Mouse (Mus musculus): ENCODE measurements around the gene Armc12. TPM values are rescaled to one million over a fixed set of nuclear protein-coding genes. Genes with fewer than 3 reads are reported as not detected.

Gene Armc12
- polyA plus RNA-seq, 1 experiment from 2014 or later = not detected

- no peak overlapping the region for H3K27ac ChIP-seq (ENCODE audit: low read length)
- no peak overlapping the region for H3K9ac ChIP-seq (replicated peaks; ENCODE audit: low read length)
- no peak for ATAC-seq (ENCODE audit: low FRiP score, low TSS enrichment)
- H3K4me3 ChIP-seq (ENCODE audit: low read length) = no peak overlapping the region
- H3K9me3 ChIP-seq (ENCODE audit: low read length) = no peaks in the 10 kb centered on the region
- no peaks in the 10 kb centered on the region for H3K36me3 ChIP-seq (ENCODE audit: insufficient read depth, low read length)
- no peak overlapping the region for H3K4me2 ChIP-seq (replicated peaks; ENCODE audit: low read depth, low read length)
- H3K27me3 ChIP-seq (ENCODE audit: insufficient read depth, low read length) = no peaks in the 10 kb centered on the region; the same call in 1 of the 2 replicates
- H3K4me1 ChIP-seq (ENCODE audit: insufficient read depth, low read length) = peaks cover 36% of the 10 kb centered on the region
- WGBS = 93% methylated on average over 3 of the region's 3 CpGs
Observed at GRCm38 (mm10) chr17:28519827-28520226, 10.8 kb upstream of the Armc12 start.

- H3K9me3 ChIP-seq (ENCODE audit: low read length) = no peaks in the 10 kb centered on the region
- peaks cover 34% of the 10 kb centered on the region for H3K4me1 ChIP-seq (ENCODE audit: insufficient read depth, low read length)
- H3K4me2 ChIP-seq (replicated peaks; ENCODE audit: low read depth, low read length) = no peak overlapping the region
- no peak overlapping the region for H3K9ac ChIP-seq (replicated peaks; ENCODE audit: low read length)
- WGBS = 79% methylated on average over 4 of the region's 4 CpGs
- no peaks in the 10 kb centered on the region for H3K36me3 ChIP-seq (ENCODE audit: insufficient read depth, low read length)
- ATAC-seq (ENCODE audit: low FRiP score, low TSS enrichment) = no peak
- H3K27me3 ChIP-seq (ENCODE audit: insufficient read depth, low read length) = no peaks in the 10 kb centered on the region; the same call in 1 of the 2 replicates
- H3K4me3 ChIP-seq (ENCODE audit: low read length) = no peak overlapping the region
- H3K27ac ChIP-seq (ENCODE audit: low read length) = no peak overlapping the region
Observed at GRCm38 (mm10) chr17:28520561-28520960, 10.0 kb upstream of the Armc12 start.

GRCm38 (mm10) chr17:28521071-28521726 is 9.4 kb upstream of the Armc12 start:
- 53% methylated on average over 5 of the region's 5 CpGs for WGBS
- Histone ChIP-seq H3K27ac (ENCODE audit: low read length) (no peak overlapping the region), H3K9ac (replicated peaks; ENCODE audit: low read length) (no peak overlapping the region), H3K4me3 (ENCODE audit: low read length) (no peak overlapping the region), H3K4me2 (replicated peaks; ENCODE audit: low read depth, low read length) (no peak overlapping the region), H3K4me1 (ENCODE audit: insufficient read depth, low read length) (peaks cover 29% of the 10 kb centered on the region), H3K27me3 (ENCODE audit: insufficient read depth, low read length) (no peaks in the 10 kb centered on the region; the same call in 1 of the 2 replicates), H3K9me3 (ENCODE audit: low read length) (no peaks in the 10 kb centered on the region), H3K36me3 (ENCODE audit: insufficient read depth, low read length) (no peaks in the 10 kb centered on the region)
- no peak for ATAC-seq (ENCODE audit: low FRiP score, low TSS enrichment)

- Histone ChIP-seq H3K27ac (ENCODE audit: low read length) (no peak overlapping the region), H3K36me3 (ENCODE audit: insufficient read depth, low read length) (no peaks in the 10 kb centered on the region), H3K27me3 (ENCODE audit: insufficient read depth, low read length) (no peaks in the 10 kb centered on the region; the same call in 1 of the 2 replicates), H3K4me3 (ENCODE audit: low read length) (peak overlapping the region; percentile 57; the same call in 1 of the 2 replicates), H3K9ac (replicated peaks; ENCODE audit: low read length) (no peak overlapping the region), H3K9me3 (ENCODE audit: low read length) (no peaks in the 10 kb centered on the region), H3K4me1 (ENCODE audit: insufficient read depth, low read length) (peaks cover 27% of the 10 kb centered on the region), H3K4me2 (replicated peaks; ENCODE audit: low read depth, low read length) (peak overlapping the region; percentile 82)
- ATAC-seq (ENCODE audit: low FRiP score, low TSS enrichment) = no peak
- 30% methylated on average over 6 of the region's 6 CpGs for WGBS
Observed at GRCm38 (mm10) chr17:28521920-28522319, 8.7 kb upstream of the Armc12 start.

- WGBS = under 1% methylated on average over 57 of the region's 66 CpGs
Observed at GRCm38 (mm10) chr17:28522623-28523354, 7.8 kb upstream of the Armc12 start.

GRCm38 (mm10) chr17:28523355-28524008 is 7.1 kb upstream of the Armc12 start:
- Histone ChIP-seq H3K4me3 (ENCODE audit: low read length) (peak overlapping the region; percentile 57), H3K9ac (replicated peaks; ENCODE audit: low read length) (peak overlapping the region; percentile 63), H3K4me2 (replicated peaks; ENCODE audit: low read depth, low read length) (peak overlapping the region; percentile 82), H3K27ac (ENCODE audit: low read length) (peak overlapping the region; percentile 76), H3K4me1 (ENCODE audit: insufficient read depth, low read length) (peaks cover 22% of the 10 kb centered on the region), H3K36me3 (ENCODE audit: insufficient read depth, low read length) (no peaks in the 10 kb centered on the region), H3K9me3 (ENCODE audit: low read length) (no peaks in the 10 kb centered on the region), H3K27me3 (ENCODE audit: insufficient read depth, low read length) (no peaks in the 10 kb centered on the region; the same call in 1 of the 2 replicates)
- ATAC-seq (ENCODE audit: low FRiP score, low TSS enrichment) = peak; percentile 3; the same call in 1 of the 2 replicates
- 10% methylated on average over 28 of the region's 28 CpGs for WGBS

More at GRCm38 (mm10) chr17:28522623-28523354, 7.8 kb upstream of the Armc12 start:
- Histone ChIP-seq H3K27me3 (ENCODE audit: insufficient read depth, low read length) (no peaks in the 10 kb centered on the region; the same call in 1 of the 2 replicates), H3K4me2 (replicated peaks; ENCODE audit: low read depth, low read length) (peak overlapping the region; percentile 82), H3K27ac (ENCODE audit: low read length) (peak overlapping the region; percentile 76), H3K9ac (replicated peaks; ENCODE audit: low read length) (peak overlapping the region; percentile 63), H3K9me3 (ENCODE audit: low read length) (no peaks in the 10 kb centered on the region), H3K4me3 (ENCODE audit: low read length) (peak overlapping the region; percentile 57), H3K4me1 (ENCODE audit: insufficient read depth, low read length) (peaks cover 26% of the 10 kb centered on the region), H3K36me3 (ENCODE audit: insufficient read depth, low read length) (no peaks in the 10 kb centered on the region)
- ATAC-seq (ENCODE audit: low FRiP score, low TSS enrichment) = peak; percentile 78

- Histone ChIP-seq H3K4me2 (replicated peaks; ENCODE audit: low read depth, low read length) (peak overlapping the region; percentile 82; the same call in 1 of the 2 replicates), H3K4me1 (ENCODE audit: insufficient read depth, low read length) (peaks cover 19% of the 10 kb centered on the region; the same call in 1 of the 2 replicates), H3K4me3 (ENCODE audit: low read length) (no peak overlapping the region), H3K27me3 (ENCODE audit: insufficient read depth, low read length) (no peaks in the 10 kb centered on the region; the same call in 1 of the 2 replicates), H3K27ac (ENCODE audit: low read length) (no peak overlapping the region), H3K36me3 (ENCODE audit: insufficient read depth, low read length) (no peaks in the 10 kb centered on the region), H3K9ac (replicated peaks; ENCODE audit: low read length) (no peak overlapping the region), H3K9me3 (ENCODE audit: low read length) (no peaks in the 10 kb centered on the region)
- 83% methylated on average over 23 of the region's 23 CpGs for WGBS
- ATAC-seq (ENCODE audit: low FRiP score, low TSS enrichment) = no peak
Observed at GRCm38 (mm10) chr17:28524009-28524695, 6.5 kb upstream of the Armc12 start.

GRCm38 (mm10) chr17:28524831-28525430 is 5.7 kb upstream of the Armc12 start:
- no peaks in the 10 kb centered on the region for H3K9me3 ChIP-seq (ENCODE audit: low read length)
- H3K27me3 ChIP-seq (ENCODE audit: insufficient read depth, low read length) = no peaks in the 10 kb centered on the region; the same call in 1 of the 2 replicates
- no peak overlapping the region for H3K9ac ChIP-seq (replicated peaks; ENCODE audit: low read length)
- ATAC-seq (ENCODE audit: low FRiP score, low TSS enrichment) = no peak
- H3K4me2 ChIP-seq (replicated peaks; ENCODE audit: low read depth, low read length) = no peak overlapping the region
- H3K27ac ChIP-seq (ENCODE audit: low read length) = no peak overlapping the region
- 76% methylated on average over 4 of the region's 4 CpGs for WGBS
- peaks cover 19% of the 10 kb centered on the region; the same call in 1 of the 2 replicates for H3K4me1 ChIP-seq (ENCODE audit: insufficient read depth, low read length)
- no peak overlapping the region for H3K4me3 ChIP-seq (ENCODE audit: low read length)
- H3K36me3 ChIP-seq (ENCODE audit: insufficient read depth, low read length) = no peaks in the 10 kb centered on the region

Measured in kidney, embryonic 16.5 days (tissue).